Mouse (Mus musculus) lung, embryonic 14.5 days (tissue): ENCODE measurements at regions not wholly inside any gene's neighbourhood (a gene's known extent, or its start where the extent isn't known, plus 50 kb on each side); places are given as distances from the start of the nearest gene placed in this dataset.

Experiments used
- ATAC-seq: fragments of 200-750 bp; cut with Nextera tagmentation; 2 replicates; pipeline ENCODE4 v1.8.0; 2017; ENCODE audit warnings: mild to moderate bottlenecking, moderate TSS enrichment, moderate library complexity; ENCODE audit not compliant: insufficient read depth
- DNase-seq: peaks from one replicate; pipeline ENCODE4 v3.0.0-alpha.2; 2015
- H3K27ac ChIP-seq: fragments of 300-500 bp; sonication (generic); 2 replicates; pipeline ENCODE4 v1.5.1; 2014; ENCODE audit warnings: low read depth, mild to moderate bottlenecking, moderate library complexity
- H3K27me3 ChIP-seq: fragments of 300-500 bp; sonication (generic); 2 replicates; pipeline ENCODE4 v1.6.1; 2014; ENCODE audit warnings: low read length, control low read depth; ENCODE audit not compliant: insufficient read depth
- H3K36me3 ChIP-seq: fragments of 300-500 bp; sonication (generic); 2 replicates; pipeline ENCODE4 v1.6.1; 2014; ENCODE audit warnings: control low read depth; ENCODE audit not compliant: insufficient read depth
- H3K4me1 ChIP-seq: fragments of 300-500 bp; sonication (generic); 2 replicates; pipeline ENCODE4 v1.6.1; 2014; ENCODE audit warnings: antibody characterized with exemption, control low read depth; ENCODE audit not compliant: insufficient read depth
- H3K4me2 ChIP-seq: fragments of 300-500 bp; sonication (generic); 2 replicates; pipeline ENCODE4 v1.6.1; 2014; ENCODE audit warnings: mild to moderate bottlenecking
- H3K4me3 ChIP-seq: fragments of 300-500 bp; sonication (generic); 2 replicates; pipeline ENCODE4 v1.5.1; 2014; ENCODE audit warnings: low read depth, low read length
- H3K9ac ChIP-seq: fragments of 300-500 bp; sonication (generic); 2 replicates; pipeline ENCODE4 v1.6.1; 2014
- H3K9me3 ChIP-seq: fragments of 300-500 bp; sonication (generic); 2 replicates; pipeline ENCODE4 v1.6.1; 2016; ENCODE audit warnings: low read depth, low read length, control low read depth
- CTCF ChIP-seq: IDR thresholded peaks from 2 replicates; pipeline ENCODE4 v1.5.1; 2016; ENCODE audit warnings: antibody characterized with exemption, low read depth
- WGBS: fragments of 180-500 bp; shearing (Covaris S2); extraction: QIAGEN DNeasy Blood & Tissue Kit; methylation state at CpG from one replicate; pipeline ENCODE4 v1.1.7; 2014; 5-methylcytosine and 5-hydroxymethylcytosine counted together

GRCm38 (mm10) chr13:69414813-69415212 is 118.7 kb upstream of the Nsun2 start:
- WGBS = 71% methylated on average over 7 of the region's 7 CpGs
- Histone ChIP-seq H3K27me3 (no peaks in the 10 kb centered on the region), H3K4me3 (no peak overlapping the region), H3K9me3 (no peaks in the 10 kb centered on the region), H3K9ac (no peak overlapping the region), H3K4me2 (no peak overlapping the region), H3K36me3 (no peaks in the 10 kb centered on the region), H3K4me1 (no peaks in the 10 kb centered on the region), H3K27ac (no peak overlapping the region)
- ATAC-seq (no peak), DNase-seq (no peak)
- no peak for TF ChIP-seq CTCF

GRCm38 (mm10) chr13:69416726-69417125 is 116.8 kb upstream of the Nsun2 start:
- no peak overlapping the region for H3K27ac ChIP-seq
- H3K27me3 ChIP-seq = no peaks in the 10 kb centered on the region
- 75% methylated on average over 2 of the region's 2 CpGs for WGBS
- no peaks in the 10 kb centered on the region for H3K36me3 ChIP-seq
- H3K9ac ChIP-seq = no peak overlapping the region
- H3K4me3 ChIP-seq = no peak overlapping the region
- H3K4me1 ChIP-seq = no peaks in the 10 kb centered on the region
- DNase-seq = no peak
- H3K4me2 ChIP-seq = no peak overlapping the region
- no peak for TF ChIP-seq CTCF
- no peaks in the 10 kb centered on the region for H3K9me3 ChIP-seq
- no peak for ATAC-seq

- Histone ChIP-seq H3K9me3 (no peaks in the 10 kb centered on the region), H3K4me2 (no peak overlapping the region), H3K36me3 (no peaks in the 10 kb centered on the region), H3K9ac (no peak overlapping the region), H3K4me1 (no peaks in the 10 kb centered on the region), H3K27me3 (no peaks in the 10 kb centered on the region), H3K27ac (no peak overlapping the region), H3K4me3 (no peak overlapping the region)
- ATAC-seq (no peak), DNase-seq (no peak)
- WGBS = 64% methylated on average over 14 of the region's 14 CpGs
- TF ChIP-seq CTCF = no peak
Measured at GRCm38 (mm10) chr13:69417855-69418478, 115.6 kb upstream of the Nsun2 start.

GRCm38 (mm10) chr13:69420166-69420565 is 113.4 kb upstream of the Nsun2 start:
- DNase-seq (no peak), ATAC-seq (no peak)
- H3K9ac ChIP-seq = no peak overlapping the region
- no peak for TF ChIP-seq CTCF
- no peaks in the 10 kb centered on the region for H3K9me3 ChIP-seq
- H3K4me3 ChIP-seq = no peak overlapping the region
- H3K4me1 ChIP-seq = no peaks in the 10 kb centered on the region
- no peak overlapping the region for H3K4me2 ChIP-seq
- WGBS = 74% methylated on average over 8 of the region's 8 CpGs
- H3K27me3 ChIP-seq = no peaks in the 10 kb centered on the region
- H3K36me3 ChIP-seq = no peaks in the 10 kb centered on the region
- H3K27ac ChIP-seq = no peak overlapping the region

- no peak for TF ChIP-seq CTCF
- Histone ChIP-seq H3K27me3 (no peaks in the 10 kb centered on the region), H3K9ac (no peak overlapping the region), H3K27ac (no peak overlapping the region), H3K4me3 (no peak overlapping the region), H3K9me3 (no peaks in the 10 kb centered on the region), H3K4me2 (no peak overlapping the region), H3K4me1 (no peaks in the 10 kb centered on the region), H3K36me3 (no peaks in the 10 kb centered on the region)
- ATAC-seq = no peak
- no peak for DNase-seq
Measured at GRCm38 (mm10) chr13:69421966-69422365, 111.6 kb upstream of the Nsun2 start.

- no peaks in the 10 kb centered on the region for H3K9me3 ChIP-seq
- no peak for TF ChIP-seq CTCF
- ATAC-seq (peak; percentile 67; the same call in 1 of the 2 replicates), DNase-seq (peak; percentile 79)
- no peak overlapping the region for H3K4me3 ChIP-seq
- no peak overlapping the region for H3K27ac ChIP-seq
- H3K9ac ChIP-seq = no peak overlapping the region
- WGBS = 17% methylated on average over 6 of the region's 6 CpGs
- H3K4me1 ChIP-seq = 0 out of 2 replicates have a peak, but pooled peaks cover 2% of the 10 kb centered on the region
- H3K36me3 ChIP-seq = no peaks in the 10 kb centered on the region
- H3K27me3 ChIP-seq = no peaks in the 10 kb centered on the region
- H3K4me2 ChIP-seq = no peak overlapping the region
Measured at GRCm38 (mm10) chr13:69426117-69426516, 107.4 kb upstream of the Nsun2 start.

- no peaks in the 10 kb centered on the region for H3K9me3 ChIP-seq
- no peak for ATAC-seq
- H3K4me2 ChIP-seq = no peak overlapping the region
- no peaks in the 10 kb centered on the region for H3K27me3 ChIP-seq
- H3K36me3 ChIP-seq = no peaks in the 10 kb centered on the region
- no peak overlapping the region for H3K9ac ChIP-seq
- H3K4me1 ChIP-seq = peaks cover 4% of the 10 kb centered on the region; the same call in 1 of the 2 replicates
- TF ChIP-seq CTCF = no peak
- 39% methylated on average over 5 of the region's 5 CpGs for WGBS
- H3K4me3 ChIP-seq = no peak overlapping the region
- no peak overlapping the region for H3K27ac ChIP-seq
- no peak for DNase-seq
Measured at GRCm38 (mm10) chr13:69429596-69429995, 104.0 kb upstream of the Nsun2 start.
